Mouse (Mus musculus) MN1 (cell line): ENCODE results near the gene Hspb1.

ENCODE experiments used
- DNase-seq: peaks from one replicate; pipeline ENCODE4 v3.0.0-alpha.2; 2016; ENCODE audit warnings: low spot score

Gene Hspb1

GRCm38 (mm10) chr5:135913201-135913600 is 25.5 kb downstream of the Hspb1 start:
- DNase-seq = no peak

- peak; percentile 71 for DNase-seq
Observed at GRCm38 (mm10) chr5:135914156-135914555, 26.4 kb downstream of the Hspb1 start.

- no peak for DNase-seq
Observed at GRCm38 (mm10) chr5:135916051-135916565, 28.4 kb downstream of the Hspb1 start.

DNA sequence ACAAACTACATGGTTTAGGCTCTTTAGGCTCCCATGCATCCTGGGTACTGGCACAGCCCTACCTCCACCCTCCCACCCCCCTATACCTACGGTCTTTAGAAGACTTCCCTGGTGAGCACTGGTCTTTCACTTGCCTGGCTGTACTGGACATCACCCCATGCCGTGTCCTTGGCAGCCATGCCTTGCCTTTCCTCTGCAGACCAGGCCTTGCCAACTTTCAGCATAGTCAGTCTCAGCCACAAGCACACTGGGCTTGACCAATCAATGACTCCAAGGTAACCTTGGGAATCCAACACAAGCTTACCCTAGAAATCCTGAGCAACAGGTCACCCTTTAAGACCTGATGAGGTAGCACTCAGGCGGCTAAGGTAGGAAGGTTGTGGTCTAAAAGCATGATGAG is 28.9 kb downstream of the Hspb1 start:
- DNase-seq = no peak

GRCm38 (mm10) chr5:135917327-135918058 is 29.8 kb downstream of the Hspb1 start:
- DNase-seq = no peak

- no peak for DNase-seq
Observed at GRCm38 (mm10) chr5:135918059-135918437, 30.3 kb downstream of the Hspb1 start.

DNA sequence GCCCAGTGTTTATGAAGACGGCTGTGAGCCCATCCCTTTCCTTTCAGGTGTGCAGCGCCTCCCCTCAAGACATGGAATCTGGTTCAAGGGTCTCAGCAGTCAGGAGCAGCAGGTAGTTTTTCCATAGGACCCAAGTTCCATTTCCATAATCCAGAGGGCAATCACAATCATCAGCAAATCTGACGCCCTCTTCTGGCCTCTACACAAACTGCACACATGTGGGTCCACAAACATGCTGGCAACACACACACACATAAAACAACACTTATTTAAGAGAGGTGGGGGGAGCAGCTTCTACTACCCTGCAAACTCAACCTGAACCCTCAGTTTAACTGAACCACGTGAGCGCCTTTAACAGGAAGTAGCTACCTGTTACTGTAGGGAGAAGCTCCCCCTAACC is 30.9 kb downstream of the Hspb1 start:
- no peak for DNase-seq

DNA sequence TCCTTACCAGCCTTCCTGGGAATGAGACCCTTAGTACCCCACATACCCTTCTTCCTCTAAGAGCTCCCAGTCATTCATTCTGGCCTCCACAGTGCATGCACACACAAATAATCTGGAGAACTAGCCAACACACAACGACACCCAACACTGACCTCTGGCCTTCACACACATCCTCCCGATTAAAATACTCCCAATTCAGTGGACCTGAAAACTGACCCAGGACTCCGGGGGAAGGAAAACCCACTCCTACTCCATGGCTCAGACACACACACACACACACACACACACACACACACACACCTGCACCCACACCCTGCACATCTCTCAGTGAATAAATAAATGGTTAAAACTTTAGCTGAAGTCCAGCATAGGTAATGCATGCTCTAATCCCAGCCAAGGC is 32.2 kb downstream of the Hspb1 start:
- DNase-seq = no peak

GRCm38 (mm10) chr5:135923901-135924300 is 36.2 kb downstream of the Hspb1 start:
- DNase-seq = no peak

DNA sequence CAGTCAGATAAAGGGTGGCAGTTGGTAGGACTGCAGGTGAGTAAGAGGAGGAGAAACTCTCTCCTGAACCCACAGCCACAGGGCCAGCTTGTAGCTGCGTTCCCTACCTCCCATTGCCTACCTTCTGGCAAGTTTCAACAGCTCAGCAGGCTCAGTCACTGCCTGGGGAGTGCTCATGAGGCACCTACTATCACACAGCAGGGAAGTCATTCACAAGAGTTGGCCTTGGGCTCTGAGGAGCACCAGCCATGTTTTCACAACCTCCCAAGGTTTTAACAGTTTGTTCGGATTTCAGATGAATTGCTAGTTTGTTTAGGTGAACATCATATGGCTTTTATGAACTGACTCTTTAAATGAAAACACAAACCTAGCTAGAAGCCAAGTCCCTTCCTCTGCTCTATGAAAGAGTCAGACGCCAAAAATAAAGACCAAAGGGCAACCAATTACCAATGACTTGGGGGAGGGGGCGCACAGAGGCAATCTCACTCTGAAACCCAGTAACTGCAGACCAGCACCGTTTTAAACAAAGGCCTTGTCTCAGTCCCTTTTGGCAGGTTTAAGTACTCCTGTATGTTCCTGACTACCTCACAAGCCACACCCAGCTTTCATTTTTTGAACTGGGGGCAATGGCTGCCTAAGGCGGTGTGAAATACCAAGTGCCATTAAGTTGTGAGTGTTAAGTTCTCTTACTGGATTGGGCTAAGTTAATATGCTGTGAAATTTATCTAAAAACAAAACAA is 42.1 kb downstream of the Hspb1 start:
- DNase-seq = no peak

DNA sequence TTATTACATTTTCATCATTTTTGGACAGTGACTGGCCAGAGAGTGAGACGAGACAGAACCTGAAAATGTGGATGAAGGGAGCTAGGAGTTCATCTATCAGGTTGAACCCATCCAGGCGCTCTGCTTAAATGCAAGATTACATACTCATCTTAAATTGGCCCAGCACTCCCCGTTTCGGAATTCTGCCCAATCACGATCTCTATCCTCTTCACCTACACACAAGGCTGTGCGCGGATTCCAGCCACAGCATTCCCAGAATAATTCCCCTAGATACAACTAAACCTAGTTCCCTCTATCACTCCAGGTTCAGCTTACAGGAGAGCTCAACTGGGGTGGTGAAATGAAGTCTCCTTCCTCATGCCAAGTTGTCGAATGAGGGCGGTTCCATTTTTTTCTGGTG is 43.8 kb downstream of the Hspb1 start:
- DNase-seq = no peak

DNA sequence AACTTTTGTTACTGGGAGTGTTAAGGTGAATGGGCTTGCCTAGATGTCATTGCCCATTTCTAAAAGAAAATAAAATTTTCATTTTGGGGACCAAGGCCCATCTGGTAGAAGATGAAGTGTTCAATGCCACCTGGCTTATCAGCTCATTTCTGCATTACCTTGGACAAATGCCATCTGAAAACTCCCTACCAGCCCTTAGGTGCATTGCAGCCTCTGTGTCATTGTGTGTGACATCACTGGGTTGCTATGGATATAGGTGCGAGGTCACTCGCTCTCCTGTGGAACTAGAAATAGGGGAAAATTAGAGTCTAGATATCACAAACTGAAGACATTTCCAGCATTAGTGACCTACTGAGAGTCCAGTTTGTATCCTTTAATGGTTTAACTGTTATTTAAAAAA is 44.6 kb downstream of the Hspb1 start:
- DNase-seq = peak; percentile 81

DNA sequence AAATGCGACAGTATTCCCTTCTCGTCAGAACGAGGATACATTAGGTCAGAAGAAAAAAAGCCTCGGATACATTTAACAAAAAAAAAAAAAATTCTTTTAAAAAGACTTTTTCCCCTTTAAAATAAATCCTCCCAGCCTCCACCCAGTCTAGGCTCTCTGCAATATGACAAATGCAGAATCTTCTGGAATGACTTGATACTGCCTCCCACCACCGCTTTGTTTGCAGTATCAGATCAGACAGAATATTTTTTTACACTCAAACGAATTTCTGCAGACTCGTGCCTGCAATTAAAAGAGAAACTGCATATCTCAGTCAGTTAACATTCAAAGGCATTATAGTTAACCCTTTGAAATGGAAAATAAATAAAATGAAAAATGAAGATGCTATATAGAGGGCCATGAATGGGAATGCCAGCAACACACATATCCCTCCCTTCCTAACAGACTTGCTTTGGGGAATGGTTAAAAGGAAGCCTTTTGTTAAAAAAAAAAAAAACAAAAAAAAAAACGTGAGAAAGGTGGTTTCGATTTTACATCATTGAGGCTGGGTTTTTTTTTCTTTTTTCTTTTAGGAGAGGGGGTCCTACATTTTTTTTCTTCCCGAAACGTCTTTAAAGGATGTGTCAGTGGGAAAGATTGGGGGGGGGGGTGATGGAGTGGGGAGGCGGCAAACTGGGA is 45.6 kb downstream of the Hspb1 start:
- no peak for DNase-seq

GRCm38 (mm10) chr5:135933900-135934441 is 46.3 kb downstream of the Hspb1 start:
- DNase-seq = peak; percentile 81

- DNase-seq = peak; percentile 100
Observed at GRCm38 (mm10) chr5:135934481-135935175, 46.9 kb downstream of the Hspb1 start, which contains the start of gene Ywhag. Ywhag (minus strand) TSS chr5:135934616.

DNA sequence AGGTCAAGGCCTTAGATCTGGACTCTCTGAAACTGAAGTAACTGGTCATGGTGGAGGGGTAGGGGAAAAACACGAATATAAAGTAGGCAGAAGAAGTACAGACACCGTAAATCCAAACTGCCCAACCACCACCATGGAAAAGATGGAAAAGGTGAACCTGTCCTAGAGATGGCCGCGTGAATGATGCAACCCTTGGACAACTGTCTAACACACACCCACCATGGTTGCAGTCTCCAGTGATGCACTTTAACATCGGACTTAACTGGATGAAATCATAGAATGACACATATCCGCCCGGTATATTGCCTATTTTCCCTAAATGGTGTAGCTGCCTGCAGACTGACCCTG is 47.4 kb downstream of the Hspb1 start:
- peak; percentile 94 for DNase-seq

GRCm38 (mm10) chr5:135935641-135936190 is 48.0 kb downstream of the Hspb1 start:
- DNase-seq = no peak
